Mouse (Mus musculus) limb, embryonic 14.5 days (tissue): ENCODE measurements around the gene Rhox4f. TPM values are rescaled to one million over a fixed set of nuclear protein-coding genes. Genes with fewer than 3 reads are reported as not detected.
"Not testable (repeated sequence)": the region's sequence is repeated elsewhere in the genome, so short reads cannot be mapped to it uniquely, and the experiment has no call there.

Experiments
- ATAC-seq: fragments of 200-750 bp; cut with Nextera tagmentation; 2 replicates; pipeline ENCODE4 v1.8.0; 2017; ENCODE audit warnings: low read depth, moderate number of reproducible peaks, moderate TSS enrichment; ENCODE audit not compliant: low FRiP score
- DNase-seq: peaks from one replicate; pipeline ENCODE4 v3.0.0-alpha.2; 2015; ENCODE audit warnings: low spot score
- H3K27ac ChIP-seq: fragments of 300-500 bp; sonication (generic); replicated peaks from 2 replicates; pipeline ENCODE4 v1.5.1; 2014; ENCODE audit warnings: low read depth, mild to moderate bottlenecking, low read length, moderate library complexity, mixed read lengths
- H3K27me3 ChIP-seq: fragments of 300-500 bp; sonication (generic); 2 replicates; pipeline ENCODE4 v1.6.1; 2014; ENCODE audit warnings: low read length, mixed read lengths; ENCODE audit not compliant: control insufficient read depth, insufficient read depth
- H3K36me3 ChIP-seq: fragments of 300-500 bp; sonication (generic); 2 replicates; pipeline ENCODE4 v1.6.1; 2014; ENCODE audit warnings: mild to moderate bottlenecking, low read length, moderate library complexity, mixed read lengths; ENCODE audit not compliant: control insufficient read depth, insufficient read depth
- H3K4me1 ChIP-seq: fragments of 300-500 bp; sonication (generic); 2 replicates; pipeline ENCODE4 v1.6.1; 2014; ENCODE audit warnings: antibody characterized with exemption, low read length, mixed read lengths; ENCODE audit not compliant: control insufficient read depth, insufficient read depth
- H3K4me2 ChIP-seq: fragments of 300-500 bp; sonication (generic); replicated peaks from 2 replicates; pipeline ENCODE4 v1.6.1; 2014; ENCODE audit warnings: low read depth, mild to moderate bottlenecking, low read length, moderate library complexity; ENCODE audit not compliant: severe bottlenecking
- H3K4me3 ChIP-seq: fragments of 300-500 bp; sonication (generic); replicated peaks from 2 replicates; pipeline ENCODE4 v1.5.1; 2014; ENCODE audit warnings: low read length
- H3K9ac ChIP-seq: fragments of 300-500 bp; sonication (generic); 2 replicates; pipeline ENCODE4 v1.6.1; 2014; ENCODE audit warnings: mild to moderate bottlenecking, low read depth, low read length, moderate library complexity; ENCODE audit not compliant: severe bottlenecking
- H3K9me3 ChIP-seq: fragments of 300-500 bp; sonication (generic); 2 replicates; pipeline ENCODE4 v1.6.1; 2016; ENCODE audit warnings: low read length; ENCODE audit not compliant: control insufficient read depth
- WGBS: fragments of 180-500 bp; shearing (Covaris S2); extraction: QIAGEN DNeasy Blood & Tissue Kit; methylation state at CpG from one replicate; pipeline ENCODE4 v1.1.7; 2014; 5-methylcytosine and 5-hydroxymethylcytosine counted together
- polyA plus RNA-seq, 2 experiments: library from polyadenylated mRNA; depleted of rRNA in 1 of 2; stranded (reverse) in 1 of 2; unstranded in 1 of 2; fragments of >200 nt; fragmentation: Nextera tagmentation in 1 of 2; extraction: Ambion mirVana in 1 of 2; gene quantifications; 2 replicates each; pipeline versions ENCODE4 v1.2.1 to v1.2.3; 2012 to 2014

Rhox4f gene
- polyA plus RNA-seq (2012; rRNA removed) (not detected in 2 replicates), polyA plus RNA-seq (2014; fragmentation: Nextera tagmentation; extraction: Ambion mirVana) (not detected in 2 replicates)

DNA sequence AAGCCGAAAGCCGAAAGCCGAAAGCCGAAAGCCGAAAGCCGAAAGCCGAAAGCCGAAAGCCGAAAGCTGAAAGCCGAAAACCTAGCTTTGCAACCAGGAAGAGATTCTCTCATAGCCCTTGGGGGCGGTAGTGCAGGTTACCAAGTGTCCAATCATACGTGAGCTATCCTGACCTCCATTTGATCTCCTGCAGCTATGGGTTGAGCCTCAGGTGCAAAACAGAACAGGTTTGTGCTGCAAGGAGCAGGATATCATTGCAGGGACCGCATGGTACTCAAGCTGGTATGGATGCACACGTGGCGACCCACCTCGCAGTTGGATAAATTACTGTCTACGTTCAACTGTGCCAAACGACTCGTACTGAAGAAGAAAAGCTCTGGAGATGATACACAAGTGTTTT, at the start of gene Rhox4f:
Gene Rhox4f (minus strand): TSS at position 101 of the 400 bp plus-strand sequence.
- 96% methylated on average over 15 of the region's 19 CpGs for WGBS
- H3K4me2 ChIP-seq, H3K4me1 ChIP-seq, H3K9me3 ChIP-seq, H3K36me3 ChIP-seq, H3K4me3 ChIP-seq, H3K27ac ChIP-seq, H3K9ac ChIP-seq, ATAC-seq, H3K27me3 ChIP-seq, DNase-seq: not testable (repeated sequence)

DNA sequence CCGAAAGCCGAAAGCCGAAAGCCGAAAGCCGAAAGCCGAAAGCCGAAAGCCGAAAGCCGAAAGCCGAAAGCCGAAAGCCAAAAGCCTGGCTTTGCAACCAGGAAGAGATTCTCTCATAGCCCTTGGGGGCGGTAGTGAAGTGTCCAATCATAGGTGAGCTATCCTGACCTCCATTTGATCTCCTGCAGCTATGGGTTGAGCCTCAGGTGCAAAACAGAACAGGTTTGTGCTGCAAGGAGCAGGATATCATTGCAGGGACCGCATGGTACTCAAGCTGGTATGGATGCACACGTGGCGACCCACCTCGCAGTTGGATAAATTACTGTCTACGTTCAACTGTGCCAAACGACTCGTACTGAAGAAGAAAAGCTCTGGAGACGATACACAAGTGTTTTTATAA, 43.7 kb upstream of the Rhox4f start, which contains the start of gene Rhox4g:
Gene Rhox4g (minus strand): TSS at position 101 of the 400 bp plus-strand sequence.
- not testable (repeated sequence) for H3K4me3 ChIP-seq, DNase-seq, H3K9me3 ChIP-seq, H3K27me3 ChIP-seq, H3K9ac ChIP-seq, H3K36me3 ChIP-seq, H3K27ac ChIP-seq, ATAC-seq, H3K4me2 ChIP-seq, H3K4me1 ChIP-seq
- 93% methylated on average over 16 of the region's 20 CpGs for WGBS

DNA sequence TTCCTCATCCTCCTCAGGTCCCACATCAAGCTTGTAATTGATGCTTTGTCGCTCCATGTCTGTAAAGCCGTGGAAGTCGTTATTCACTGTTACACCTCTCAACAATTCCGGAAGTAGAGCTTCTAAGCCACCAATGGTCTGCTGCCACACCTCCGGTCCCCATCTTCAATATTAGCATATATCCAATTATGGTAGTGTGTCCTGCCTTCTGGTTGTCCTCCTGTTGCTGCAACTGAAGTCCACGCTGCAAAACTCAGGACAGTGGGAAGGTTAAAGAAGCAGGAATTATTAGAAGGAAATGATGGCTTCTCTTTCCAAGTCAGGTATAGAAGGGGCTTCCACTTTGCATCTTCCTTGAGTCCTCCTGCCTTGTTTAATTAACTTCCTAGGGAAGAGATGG, 35.9 kb upstream of the Rhox4f start, which contains the start of gene Rhox2g:
Gene Rhox2g (minus strand): TSS at position 101 of the 400 bp plus-strand sequence.
- H3K36me3 ChIP-seq, H3K4me1 ChIP-seq, ATAC-seq, H3K4me3 ChIP-seq, DNase-seq, H3K27me3 ChIP-seq, H3K27ac ChIP-seq, H3K4me2 ChIP-seq, H3K9me3 ChIP-seq, H3K9ac ChIP-seq: not testable (repeated sequence)
- 89% methylated on average over 6 of the region's 6 CpGs for WGBS

DNA sequence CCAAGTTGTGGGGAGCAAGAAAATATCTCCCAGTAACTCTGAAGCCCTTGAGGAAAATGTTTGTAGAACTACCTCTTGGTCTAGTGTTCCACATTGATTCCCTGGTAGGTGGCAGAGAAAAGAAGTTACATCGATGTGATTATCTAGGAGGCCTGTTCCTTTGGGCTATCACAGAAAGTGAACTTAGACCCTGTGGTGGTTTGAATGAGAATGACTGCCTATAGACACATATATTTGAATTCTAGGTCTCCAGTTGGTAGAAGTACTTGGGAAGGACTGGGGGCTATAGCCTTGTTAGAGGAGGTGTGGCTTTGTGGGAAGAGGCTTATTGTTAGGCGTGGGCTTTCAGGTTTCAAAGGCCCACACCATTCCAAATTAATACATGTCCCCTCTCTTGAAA, 21.0 kb upstream of the Rhox4f start, which contains the start of gene Rhox3g:
Gene Rhox3g (minus strand): TSS at position 101 of the 400 bp plus-strand sequence.
- not testable (repeated sequence) for H3K4me1 ChIP-seq, H3K9me3 ChIP-seq, H3K27ac ChIP-seq, DNase-seq, H3K27me3 ChIP-seq, H3K4me3 ChIP-seq, H3K9ac ChIP-seq, H3K4me2 ChIP-seq, ATAC-seq, H3K36me3 ChIP-seq
- WGBS: 86% methylated on average over 2 of the region's 2 CpGs

DNA sequence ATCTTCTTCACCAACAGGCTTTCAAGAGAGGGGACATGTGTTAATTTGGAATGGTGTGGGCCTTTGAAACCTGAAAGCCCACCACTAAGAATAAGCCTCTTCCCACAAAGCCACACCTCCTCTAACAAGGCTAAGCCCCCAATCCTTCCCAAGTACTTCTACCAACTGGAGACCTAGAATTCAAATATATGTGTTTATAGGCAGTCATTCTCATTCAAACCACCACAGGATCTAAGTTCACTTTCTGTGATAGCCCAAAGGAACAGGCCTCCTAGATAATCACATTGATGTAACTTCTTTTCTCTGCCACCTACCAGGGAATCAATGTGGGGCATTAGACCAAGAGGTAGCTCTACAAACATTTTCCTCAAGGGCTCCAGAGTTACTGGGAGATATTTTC, 26.8 kb downstream of the Rhox4f start, which contains the start of gene Rhox3f:
Gene Rhox3f (plus strand): TSS at position 301 of the 400 bp plus-strand sequence.
- not testable (repeated sequence) for H3K27ac ChIP-seq, H3K4me1 ChIP-seq, H3K36me3 ChIP-seq, DNase-seq, ATAC-seq, H3K4me3 ChIP-seq, H3K27me3 ChIP-seq, H3K9ac ChIP-seq, H3K4me2 ChIP-seq, H3K9me3 ChIP-seq

DNA sequence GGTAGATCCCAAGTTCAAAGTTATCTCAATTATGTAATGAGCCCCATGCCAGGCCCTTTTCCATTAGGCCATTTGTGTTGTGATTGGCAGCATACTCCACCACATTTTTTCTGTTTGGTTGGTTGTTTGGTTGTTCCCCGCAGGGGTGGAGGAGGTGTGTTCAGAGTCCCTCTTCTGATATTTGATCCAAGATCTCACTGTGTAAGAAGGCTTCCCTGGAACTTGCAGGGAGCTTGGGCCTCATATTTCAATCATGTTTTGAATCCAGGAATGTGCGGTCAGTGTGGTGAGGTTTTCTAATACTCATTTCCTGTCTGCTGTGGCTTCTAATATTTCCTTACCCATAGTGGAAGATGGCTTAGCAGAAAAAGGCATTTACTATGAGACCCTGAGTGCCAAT, 34.9 kb downstream of the Rhox4f start:
- WGBS: 31% methylated on average over 2 of the region's 2 CpGs
- not testable (repeated sequence) for DNase-seq

DNA sequence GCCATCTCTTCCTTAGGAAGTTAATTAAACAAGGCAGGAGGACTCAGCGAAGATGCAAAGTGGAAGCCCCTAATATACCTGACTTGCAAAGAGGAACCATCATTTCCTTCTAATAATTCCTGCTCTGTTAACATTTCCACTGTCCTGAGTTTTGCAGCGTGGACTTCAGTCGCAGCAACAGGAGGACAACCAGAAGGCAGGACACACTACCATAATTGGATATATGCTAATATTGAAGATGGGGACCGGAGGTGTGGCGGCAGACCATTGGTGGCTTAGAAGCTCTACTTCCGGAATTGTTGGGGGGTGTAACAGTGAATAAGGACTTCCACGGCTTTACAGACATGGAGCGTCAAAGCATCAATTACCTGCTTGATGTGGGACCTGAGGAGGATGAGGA, 36.4 kb downstream of the Rhox4f start, which contains the start of gene Rhox2f:
Gene Rhox2f (plus strand): TSS at position 301 of the 400 bp plus-strand sequence.
- not testable (repeated sequence) for H3K9me3 ChIP-seq, H3K27me3 ChIP-seq, H3K9ac ChIP-seq, ATAC-seq, DNase-seq, H3K4me2 ChIP-seq, H3K4me1 ChIP-seq, H3K27ac ChIP-seq, H3K4me3 ChIP-seq, H3K36me3 ChIP-seq
- WGBS: 94% methylated on average over 6 of the region's 8 CpGs

More for the DNA sequence above, 34.9 kb downstream of the Rhox4f start:
- H3K4me1 ChIP-seq, H3K27me3 ChIP-seq, ATAC-seq, H3K36me3 ChIP-seq, H3K27ac ChIP-seq, H3K4me3 ChIP-seq, H3K9me3 ChIP-seq, H3K9ac ChIP-seq, H3K4me2 ChIP-seq: not testable (repeated sequence)

DNA sequence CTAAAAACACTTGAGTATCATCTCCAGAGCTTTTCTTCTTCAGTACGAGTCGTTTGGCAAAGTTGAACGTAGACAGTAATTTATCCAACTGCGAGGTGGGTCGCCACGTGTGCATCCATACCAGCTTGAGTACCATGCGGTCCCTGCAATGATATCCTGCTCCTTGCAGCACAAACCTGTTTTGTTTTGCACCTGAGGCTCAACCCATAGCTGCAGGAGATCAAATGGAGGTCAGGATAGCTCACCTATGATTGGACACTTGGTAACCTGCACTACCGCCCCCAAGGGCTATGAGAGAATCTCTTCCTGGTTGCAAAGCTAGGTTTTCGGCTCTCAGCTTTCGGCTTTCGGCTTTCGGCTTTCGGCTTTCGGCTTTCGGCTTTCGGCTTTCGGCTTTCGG, 50.4 kb downstream of the Rhox4f start, which contains the start of gene Rhox4e:
Gene Rhox4e (plus strand): TSS at position 301 of the 400 bp plus-strand sequence.
- H3K27me3 ChIP-seq, DNase-seq, ATAC-seq, H3K27ac ChIP-seq, H3K36me3 ChIP-seq, H3K4me3 ChIP-seq, H3K4me2 ChIP-seq, H3K9me3 ChIP-seq, H3K4me1 ChIP-seq, H3K9ac ChIP-seq: not testable (repeated sequence)
- WGBS: 98% methylated on average over 10 of the region's 18 CpGs
